Mouse (Mus musculus) spleen, adult 2 months (tissue): ENCODE results near the gene Crim1.

Source experiments
- CTCF ChIP-seq: fragments of 200-500 bp; IDR thresholded peaks from 2 replicates; pipeline ENCODE4 v1.5.1; 2011; ENCODE audit warnings: mild to moderate bottlenecking, inconsistent platforms; ENCODE audit not compliant: insufficient read depth, insufficient read length, insufficient replicate concordance; ENCODE audit errors: extremely low read depth
- POLR2A ChIP-seq: fragments of 200-500 bp; IDR thresholded peaks from 2 replicates; pipeline ENCODE4 v1.6.1; 2011; ENCODE audit warnings: low read depth, low read length, inconsistent platforms

GRCm38 (mm10) chr17:78425026-78425425, 225.0 kb downstream of the Crim1 start:
- TF ChIP-seq CTCF = no peak
- no peak for TF ChIP-seq POLR2A
